Mouse (Mus musculus) liver, embryonic 14.5 days (tissue): Measurements from ENCODE around the gene Tcaim. TPM values are rescaled to one million over a fixed set of nuclear protein-coding genes. Genes with fewer than 3 reads are reported as not detected.

Experiments used
- ATAC-seq: fragments of 200-750 bp; cut with Nextera tagmentation; 2 replicates; pipeline ENCODE4 v1.8.0; 2017; ENCODE audit warnings: moderate number of reproducible peaks, mild to moderate bottlenecking, moderate library complexity; ENCODE audit not compliant: insufficient read depth
- DNase-seq, 3 experiments: peaks; one replicate each; pipeline ENCODE4 v3.0.0-alpha.2; 2012 to 2013; ENCODE audit warnings: low read depth in 3 of 3, low spot score in 3 of 3
- H3K27ac ChIP-seq: fragments of 300-500 bp; sonication (generic); 2 replicates; pipeline ENCODE4 v1.5.1; 2014; ENCODE audit warnings: moderate library complexity, mild to moderate bottlenecking, control low read depth, inconsistent platforms
- H3K27me3 ChIP-seq: fragments of 300-500 bp; sonication (generic); 2 replicates; pipeline ENCODE4 v1.6.1; 2014; ENCODE audit warnings: mild to moderate bottlenecking, low read length, moderate library complexity; ENCODE audit not compliant: control insufficient read depth, insufficient read depth
- H3K36me3 ChIP-seq: fragments of 300-500 bp; sonication (generic); replicated peaks from 2 replicates; pipeline ENCODE4 v1.6.1; 2014; ENCODE audit warnings: low read depth; ENCODE audit not compliant: control insufficient read depth, insufficient read depth
- H3K4me1 ChIP-seq, 2 experiments: fragments of 200-500 bp in 1 of 2; fragments of 300-500 bp in 1 of 2; sonication (generic) in 1 of 2; replicated peaks; 2 replicates each; pipeline ENCODE4 v1.6.1; 2012 to 2014; ENCODE audit warnings: antibody characterized with exemption in 1 of 2, inconsistent platforms in 1 of 2, low read length in 1 of 2; ENCODE audit not compliant: control insufficient read depth in 2 of 2, insufficient read depth in 2 of 2
- H3K4me2 ChIP-seq: fragments of 300-500 bp; sonication (generic); 2 replicates; pipeline ENCODE4 v1.6.1; 2014; ENCODE audit warnings: low read depth, mild to moderate bottlenecking, control low read depth, moderate library complexity
- H3K4me3 ChIP-seq, 2 experiments: fragments of 200-500 bp in 1 of 2; fragments of 300-500 bp in 1 of 2; sonication (generic) in 1 of 2; 2 replicates each; pipeline ENCODE4 v1.5.1; 2012 to 2014; ENCODE audit warnings: low read depth in 2 of 2, low read length in 2 of 2, mild to moderate bottlenecking in 2 of 2, control low read depth in 1 of 2, inconsistent platforms in 1 of 2, moderate library complexity in 1 of 2; ENCODE audit not compliant: insufficient read depth in 1 of 2
- H3K9ac ChIP-seq: fragments of 300-500 bp; sonication (generic); replicated peaks from 2 replicates; pipeline ENCODE4 v1.6.1; 2014; ENCODE audit warnings: mild to moderate bottlenecking, control low read depth, moderate library complexity
- H3K9me3 ChIP-seq: fragments of 300-500 bp; sonication (generic); 2 replicates; pipeline ENCODE4 v1.6.1; 2016; ENCODE audit warnings: low read length, mixed read lengths; ENCODE audit not compliant: control insufficient read depth
- CTCF ChIP-seq: IDR thresholded peaks from 2 replicates; pipeline ENCODE4 v1.5.1; 2016; ENCODE audit warnings: antibody characterized with exemption, low read depth, control low read depth
- EP300 ChIP-seq: IDR thresholded peaks from 2 replicates; pipeline ENCODE4 v1.6.1; 2016; ENCODE audit warnings: antibody characterized with exemption, low read depth
- WGBS: fragments of 180-500 bp; shearing (Covaris S2); extraction: QIAGEN DNeasy Blood & Tissue Kit; methylation state at CpG from one replicate; pipeline ENCODE4 v1.1.7; 2014; ENCODE audit not compliant: insufficient replicate concordance; 5-methylcytosine and 5-hydroxymethylcytosine counted together
- polyA plus RNA-seq, 2 experiments: library from polyadenylated mRNA; depleted of rRNA in 1 of 2; stranded (reverse) in 1 of 2; unstranded in 1 of 2; fragments of >200 nt; fragmentation: Nextera tagmentation in 1 of 2; extraction: Ambion mirVana in 1 of 2; gene quantifications; 2 replicates each; pipeline versions ENCODE4 v1.2.1 to v1.2.3; 2012 to 2014

Tcaim gene
- polyA plus RNA-seq, 2 experiments, result 1.4 to 2.1 TPM

GRCm38 (mm10) chr9:122860752-122861151, 55.4 kb downstream of the Tcaim start:
- Histone ChIP-seq H3K36me3 (peaks cover 62% of the 10 kb centered on the region), H3K27me3 (no peaks in the 10 kb centered on the region), H3K4me2 (no peak overlapping the region), H3K9ac (no peak overlapping the region), H3K9me3 (peaks cover 20% of the 10 kb centered on the region), H3K4me1 (peaks cover 13 to 15% of the 10 kb centered on the region in 2 experiments), H3K4me3 (no peak overlapping the region), H3K27ac (no peak overlapping the region)
- no peak for ATAC-seq
- TF ChIP-seq CTCF, result no peak
- TF ChIP-seq EP300, result no peak
- no peak for DNase-seq

DNA sequence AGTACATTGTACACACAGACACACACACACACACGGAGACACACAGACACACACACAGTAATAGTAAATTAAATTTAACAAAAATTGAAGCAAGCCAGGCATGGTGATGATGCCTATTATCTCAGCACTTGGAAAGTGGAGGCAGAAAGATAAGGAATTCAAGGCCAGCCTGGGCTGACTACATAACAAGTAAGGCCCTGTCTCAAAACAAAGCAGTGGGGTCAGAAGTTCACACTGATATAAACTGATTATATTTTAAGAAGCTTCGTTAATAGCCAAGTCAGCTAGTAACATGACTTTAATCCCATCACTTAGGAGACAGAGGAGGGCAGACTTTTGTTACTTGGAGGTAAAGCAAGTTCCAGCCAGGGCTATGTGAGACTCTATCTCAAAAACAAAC, 58.4 kb downstream of the Tcaim start:
- WGBS, result 52% methylated on average over 2 of the region's 2 CpGs
- ATAC-seq, result no peak
- Histone ChIP-seq H3K27me3 (no peaks in the 10 kb centered on the region), H3K27ac (no peak overlapping the region), H3K9me3 (peaks cover 20% of the 10 kb centered on the region), H3K36me3 (peaks cover 37% of the 10 kb centered on the region), H3K4me1 (peaks cover 15 to 16% of the 10 kb centered on the region in 2 experiments), H3K4me3 (peak overlapping the region in 1 of 2 experiments; percentile 14; a peak in 2 of 4 replicates), H3K9ac (no peak overlapping the region; the same call in 1 of the 2 replicates), H3K4me2 (peak overlapping the region; percentile 64)
- TF ChIP-seq EP300, result no peak
- TF ChIP-seq CTCF, result no peak
- DNase-seq, result peak in 1 of 3 experiments; percentile 17

GRCm38 (mm10) chr9:122864848-122865247, 59.5 kb downstream of the Tcaim start:
- peak overlapping the region; percentile 63 to 76 for H3K4me3 ChIP-seq
- H3K4me1 ChIP-seq, result peaks cover 15 to 16% of the 10 kb centered on the region in 2 experiments
- H3K27me3 ChIP-seq, result no peaks in the 10 kb centered on the region
- WGBS, result 50% methylated on average over 3 of the region's 3 CpGs
- H3K36me3 ChIP-seq, result peaks cover 26% of the 10 kb centered on the region
- ATAC-seq, result no peak
- no peak overlapping the region for H3K27ac ChIP-seq
- H3K4me2 ChIP-seq, result peak overlapping the region; percentile 64
- peaks cover 14% of the 10 kb centered on the region for H3K9me3 ChIP-seq
- no peak for DNase-seq
- peak overlapping the region; percentile 87 for H3K9ac ChIP-seq
- TF ChIP-seq CTCF, result no peak
- no peak for TF ChIP-seq EP300

- Histone ChIP-seq H3K36me3 (peaks cover 17% of the 10 kb centered on the region), H3K27me3 (no peaks in the 10 kb centered on the region), H3K4me3 (peak within 1 kb of the TSS; percentile 63 to 76), H3K9ac (peak within 1 kb of the TSS; percentile 87), H3K4me1 (peaks cover 15 to 16% of the 10 kb centered on the region in 2 experiments), H3K27ac (peak within 1 kb of the TSS; percentile 13), H3K4me2 (peak within 1 kb of the TSS; percentile 64), H3K9me3 (peaks cover 6% of the 10 kb centered on the region)
- ATAC-seq (peak; percentile 89), DNase-seq (peak; percentile 71 to 77 (median 72))
- WGBS, result under 1% methylated on average over 34 of the region's 34 CpGs
- no peak for TF ChIP-seq CTCF
These were observed 60.4 kb downstream of the Tcaim start, which contains the start of gene Zfp445 for GRCm38 (mm10) chr9:122865697-122866166. Gene Zfp445, minus strand, starts transcription at chr9:122866006.

DNA sequence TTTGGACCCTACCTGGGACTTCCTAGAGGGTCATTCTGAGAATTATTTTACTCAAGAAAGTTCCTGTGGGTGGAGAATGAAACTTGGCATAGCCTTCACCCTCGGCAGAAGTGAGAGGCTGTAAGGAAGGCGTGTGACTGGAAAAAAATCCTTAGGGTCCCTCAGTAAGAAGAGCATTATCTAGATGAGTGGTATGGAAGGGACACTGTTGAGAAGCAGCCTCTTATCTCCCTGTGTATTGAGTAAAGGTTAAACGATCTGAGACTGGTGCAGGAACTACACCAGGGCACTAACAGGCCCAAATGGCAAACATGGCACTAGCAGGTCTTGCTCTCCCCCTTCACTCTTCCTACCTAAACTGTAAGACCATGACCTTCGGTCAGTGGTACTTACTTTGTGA, 60.9 kb downstream of the Tcaim start:
- Histone ChIP-seq H3K4me2 (peak overlapping the region; percentile 64), H3K9ac (no peak overlapping the region), H3K9me3 (peaks cover 2% of the 10 kb centered on the region), H3K4me1 (peaks cover 15 to 16% of the 10 kb centered on the region in 2 experiments), H3K4me3 (peak overlapping the region; percentile 63 to 76), H3K27me3 (no peaks in the 10 kb centered on the region), H3K36me3 (peaks cover 13% of the 10 kb centered on the region), H3K27ac (no peak overlapping the region)
- TF ChIP-seq EP300 (no peak), CTCF (no peak)
- WGBS, result 69% methylated on average over 4 of the region's 4 CpGs
- no peak for DNase-seq
- ATAC-seq, result no peak
